Mouse (Mus musculus) cerebellum, adult 9-11 months (tissue): ENCODE data around the gene Bbs9.
A peak's percentile ranks its signal among the peaks of the same experiment; 100 is the strongest.
"Not testable (repeated sequence)": the region's sequence is repeated elsewhere in the genome, so short reads cannot be mapped to it uniquely, and the experiment has no call there.

Source experiments
- DNase-seq: peaks from one replicate; pipeline ENCODE4 v3.0.0; 2022

Bbs9 gene

GRCm38 (mm10) chr9:22814407-22815092 is 339.0 kb downstream of the Bbs9 start:
- DNase-seq, result no peak

GRCm38 (mm10) chr9:22815093-22815458 is 339.6 kb downstream of the Bbs9 start:
- DNase-seq, result no peak

GRCm38 (mm10) chr9:22819539-22819938 is 344.0 kb downstream of the Bbs9 start:
- no peak for DNase-seq

GRCm38 (mm10) chr9:22820646-22821185 is 345.2 kb downstream of the Bbs9 start:
- no peak for DNase-seq

- no peak for DNase-seq
Measured at GRCm38 (mm10) chr9:22822770-22823169, 347.3 kb downstream of the Bbs9 start.

GRCm38 (mm10) chr9:22823856-22824255 is 348.3 kb downstream of the Bbs9 start:
- no peak for DNase-seq

- DNase-seq, result no peak
Measured at GRCm38 (mm10) chr9:22824910-22825309, 349.4 kb downstream of the Bbs9 start.

GRCm38 (mm10) chr9:22826571-22826990 is 351.1 kb downstream of the Bbs9 start:
- no peak for DNase-seq

GRCm38 (mm10) chr9:22827176-22827770 is 351.8 kb downstream of the Bbs9 start:
- peak; percentile 25 for DNase-seq

- no peak for DNase-seq
Measured at GRCm38 (mm10) chr9:22829212-22829960, 353.9 kb downstream of the Bbs9 start.

- DNase-seq, result no peak
Measured at GRCm38 (mm10) chr9:22834994-22835512, 359.5 kb downstream of the Bbs9 start.

- no peak for DNase-seq
Measured at GRCm38 (mm10) chr9:22837000-22837399, 361.5 kb downstream of the Bbs9 start.

- DNase-seq, result no peak
Measured at GRCm38 (mm10) chr9:22837702-22838210, 362.2 kb downstream of the Bbs9 start.

GRCm38 (mm10) chr9:22846048-22846447 is 370.5 kb downstream of the Bbs9 start:
- DNase-seq, result no peak

- DNase-seq, result no peak
Measured at GRCm38 (mm10) chr9:22846783-22847182, 371.3 kb downstream of the Bbs9 start.

- no peak for DNase-seq
Measured at GRCm38 (mm10) chr9:22848800-22849199, 373.3 kb downstream of the Bbs9 start.

- no peak for DNase-seq
Measured at GRCm38 (mm10) chr9:22849212-22849611, 373.7 kb downstream of the Bbs9 start.

GRCm38 (mm10) chr9:22869147-22869546 is 393.6 kb downstream of the Bbs9 start:
- DNase-seq, result not testable (repeated sequence)

- DNase-seq, result no peak
Measured at GRCm38 (mm10) chr9:22870661-22871060, 395.1 kb downstream of the Bbs9 start.

- peak; percentile 83 for DNase-seq
Measured at GRCm38 (mm10) chr9:22875231-22875630, 399.7 kb downstream of the Bbs9 start.

GRCm38 (mm10) chr9:22879266-22879665 is 403.8 kb downstream of the Bbs9 start:
- DNase-seq, result no peak

GRCm38 (mm10) chr9:22886351-22886750 is 410.8 kb downstream of the Bbs9 start:
- DNase-seq, result no peak

GRCm38 (mm10) chr9:22905434-22905833 is 429.9 kb downstream of the Bbs9 start:
- no peak for DNase-seq
